Mouse (Mus musculus): ENCODE data around the gene Ngp.

Ngp gene

GRCm38 (mm10) chr9:110433045-110433444 is 13.5 kb downstream of the Ngp start:
- no peak for DNase-seq (ENCODE audit: low read depth, low spot score)

DNA sequence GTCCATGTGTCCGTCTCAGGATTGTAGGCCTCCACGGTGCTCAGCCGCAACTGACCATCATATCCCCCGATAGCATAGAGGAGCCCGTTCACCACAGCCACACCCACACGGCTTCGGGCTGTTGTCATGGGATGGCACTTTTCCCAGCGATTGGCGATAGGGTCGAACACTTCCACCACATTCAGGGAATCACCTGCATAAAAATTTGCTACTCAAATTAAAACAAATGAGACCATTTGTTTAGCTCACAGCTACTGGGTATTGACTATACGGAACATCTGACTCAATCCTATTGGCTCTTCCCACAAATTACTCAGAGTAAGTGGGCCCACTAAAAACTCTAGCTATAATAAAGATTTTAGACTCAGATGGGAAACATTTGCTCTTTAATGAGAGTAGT is 16.5 kb downstream of the Ngp start:
- DNase-seq (ENCODE audit: low read depth, low spot score): no peak

GRCm38 (mm10) chr9:110440049-110440448 is 20.5 kb downstream of the Ngp start:
- DNase-seq (ENCODE audit: low read depth, low spot score): no peak

DNA sequence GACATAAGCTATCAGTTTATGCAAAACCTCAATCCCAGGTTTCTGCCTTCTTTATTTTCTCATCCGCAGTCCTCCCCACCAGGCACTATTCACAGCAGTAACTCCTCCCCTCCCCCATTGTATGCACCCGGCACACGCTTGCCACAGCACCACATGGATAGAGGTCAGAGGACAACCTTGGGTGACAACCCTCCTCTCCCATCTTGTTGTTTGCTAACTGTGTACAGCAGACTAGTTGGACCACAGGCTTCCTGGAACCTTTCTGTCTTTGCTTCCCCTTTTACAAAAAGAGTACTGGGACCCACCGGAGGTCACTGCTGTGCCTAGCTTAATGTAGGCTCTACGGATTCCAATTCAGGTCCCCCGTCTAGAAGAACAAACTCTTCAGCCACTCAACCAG is 21.0 kb downstream of the Ngp start:
- no peak for DNase-seq (ENCODE audit: low read depth, low spot score)

- no peak for DNase-seq (ENCODE audit: low read depth, low spot score)
Measured at GRCm38 (mm10) chr9:110448356-110448755, 28.8 kb downstream of the Ngp start.

DNA sequence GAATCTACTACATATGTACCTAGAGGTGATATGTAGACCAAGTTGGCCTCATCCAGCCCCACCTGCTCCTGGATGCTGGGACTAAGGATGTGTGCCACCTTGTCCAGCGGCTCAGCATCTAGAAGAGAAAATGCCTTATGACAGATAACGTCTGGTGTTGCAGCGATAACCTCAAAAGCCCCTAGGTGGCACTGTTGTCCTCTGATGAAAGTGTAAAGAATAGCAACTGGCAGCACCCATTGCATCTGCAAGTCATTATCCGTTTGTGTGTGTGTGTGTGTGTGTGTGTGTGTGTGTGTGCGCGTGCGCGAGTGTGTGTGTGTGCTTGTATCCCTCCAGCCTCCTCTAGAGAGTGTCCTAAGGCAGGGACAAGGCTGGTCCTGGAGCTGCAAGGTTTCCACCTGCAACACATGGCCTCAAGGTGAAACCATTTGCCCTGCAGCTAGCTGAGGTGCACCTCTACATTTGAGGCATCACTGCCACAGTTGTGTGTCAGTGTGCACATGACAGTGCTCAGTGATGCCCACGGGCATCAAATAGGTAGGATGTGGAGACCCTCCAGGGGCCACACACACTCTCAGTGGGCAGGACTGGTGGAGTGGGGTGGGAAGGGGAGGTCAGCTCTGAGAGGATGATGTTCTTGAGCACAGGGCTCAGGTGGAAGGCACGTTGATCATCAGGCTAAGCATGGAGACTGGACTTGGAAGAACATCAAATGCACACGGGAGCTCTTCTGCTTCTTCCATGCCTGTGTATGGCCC is 29.5 kb downstream of the Ngp start:
- DNase-seq (ENCODE audit: low read depth, low spot score): peak; percentile 95

GRCm38 (mm10) chr9:110452523-110452922 is 33.0 kb downstream of the Ngp start:
- no peak for DNase-seq (ENCODE audit: low read depth, low spot score)

- DNase-seq (ENCODE audit: low read depth, low spot score): no peak
Measured at GRCm38 (mm10) chr9:110457926-110458325, 38.4 kb downstream of the Ngp start.

DNA sequence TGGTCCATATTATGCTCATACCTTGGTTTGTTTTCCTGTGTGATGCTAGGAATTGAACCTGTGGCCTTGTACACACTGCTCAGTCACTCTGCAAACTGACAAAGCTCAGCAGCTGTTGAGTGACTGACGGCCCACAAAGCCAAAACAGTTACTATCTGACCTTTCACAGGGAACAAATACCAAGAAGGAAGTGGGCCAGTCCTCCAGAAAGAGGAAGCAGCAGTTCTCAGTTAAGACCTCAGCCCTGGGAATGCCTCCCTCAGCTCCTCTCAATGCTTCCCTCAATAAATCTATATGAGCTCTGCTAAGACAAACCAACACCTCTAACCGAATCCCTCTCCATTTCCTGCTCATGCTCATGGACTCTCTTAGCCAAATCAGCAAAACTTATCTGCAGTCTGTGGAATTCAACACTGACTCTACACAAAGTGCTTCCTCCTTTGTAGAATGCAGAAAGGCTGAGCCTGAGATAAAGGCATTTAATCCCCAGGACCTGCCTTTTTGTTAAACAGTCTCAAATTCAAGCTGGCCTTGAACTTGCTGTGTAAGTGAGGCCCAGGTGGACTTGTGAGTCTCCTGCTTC is 39.7 kb downstream of the Ngp start:
- DNase-seq (ENCODE audit: low read depth, low spot score): no peak

- DNase-seq (ENCODE audit: low read depth, low spot score): no peak
Measured at GRCm38 (mm10) chr9:110460884-110461815, 41.6 kb downstream of the Ngp start.

GRCm38 (mm10) chr9:110462321-110462720 is 42.8 kb downstream of the Ngp start:
- DNase-seq (ENCODE audit: low read depth, low spot score): no peak

GRCm38 (mm10) chr9:110463983-110464591 is 44.5 kb downstream of the Ngp start:
- no peak for DNase-seq (ENCODE audit: low read depth, low spot score)

GRCm38 (mm10) chr9:110465336-110465735 is 45.8 kb downstream of the Ngp start:
- no peak for DNase-seq (ENCODE audit: low read depth, low spot score)

- DNase-seq (ENCODE audit: low read depth, low spot score): peak; percentile 37
Measured at GRCm38 (mm10) chr9:110466179-110466578, 46.6 kb downstream of the Ngp start.
